22 mouse cellular contexts compared by ENCODE assay signal in genomic region chr6:90342343-90342742, GRCm38 (mm10). TPM values are rescaled to one million over a fixed set of nuclear protein-coding genes. Genes with fewer than 3 reads are reported as not detected.
"Had no signal": no experiment of that assay in that cellular context is flagged by ENCODE, and none has a peak within 500 bp of the region (broad histone marks: within the 10 kb centered on the region; RNA-seq: fewer than 3 reads in every experiment).

No protein-coding gene starts in this region.

- H3K27me3 ChIP-seq: kidney, embryonic 15.5 days; limb, embryonic 13.5 days; liver, embryonic 15.5 days; midbrain, embryonic 13.5 days; neural tube, embryonic 15.5 days had no signal

- H3K4me3 ChIP-seq: kidney, embryonic 15.5 days; limb, embryonic 13.5 days; liver, embryonic 15.5 days; midbrain, embryonic 13.5 days; neural tube, embryonic 15.5 days had no signal

- H3K27ac ChIP-seq: kidney, embryonic 15.5 days; limb, embryonic 13.5 days; liver, embryonic 15.5 days; midbrain, embryonic 13.5 days; neural tube, embryonic 15.5 days; stomach, postnatal 0 days had no signal

- ATAC-seq: lung, postnatal 0 days; midbrain, embryonic 13.5 days had no signal

- DNase-seq: kidney, postnatal 14 days; left cerebral cortex, postnatal 4 days; lung, adult 2 months; lung, postnatal 36 days; right cerebral cortex, postnatal 14 days; thymus, postnatal 4 days had no signal

- H3K4me2 ChIP-seq: kidney, embryonic 15.5 days; limb, embryonic 13.5 days; liver, embryonic 15.5 days; midbrain, embryonic 13.5 days; neural tube, embryonic 15.5 days had no signal

- H3K9me3 ChIP-seq: kidney, embryonic 15.5 days; limb, embryonic 13.5 days; liver, embryonic 15.5 days; midbrain, embryonic 13.5 days; neural tube, embryonic 15.5 days had no signal

- H3K4me1 ChIP-seq: limb, embryonic 13.5 days; liver, embryonic 15.5 days; midbrain, embryonic 13.5 days; neural tube, embryonic 15.5 days had no signal

- H3K36me3 ChIP-seq: kidney, embryonic 15.5 days; limb, embryonic 13.5 days; liver, embryonic 15.5 days; midbrain, embryonic 13.5 days; neural tube, embryonic 15.5 days had no signal

- H3K9ac ChIP-seq: kidney, embryonic 15.5 days; limb, embryonic 13.5 days; liver, embryonic 15.5 days; midbrain, embryonic 13.5 days; neural tube, embryonic 15.5 days had no signal

RNA-seq across cellular contexts. Expression of gene Uroc1, which starts 9.3 kb away (rescaled TPM):
- total RNA-seq: layer of hippocampus, adult 8-10 months; layer of hippocampus, postnatal 14 days; left cerebral cortex, adult 18-20 months; left cerebral cortex, postnatal 10 days; left cerebral cortex, postnatal 4 days; megakaryocyte progenitor cell, adult 5-6 weeks; midbrain, postnatal 0 days had no signal
- polyA plus RNA-seq: large intestine, adult 2 months; lung, postnatal 0 days; midbrain, embryonic 13.5 days; midbrain, postnatal 0 days; neural tube, embryonic 11.5 days; neural tube, embryonic 15.5 days had no signal

RNA-seq across cellular contexts. Expression of gene Chst13, which starts 17.4 kb away (rescaled TPM):
- total RNA-seq: layer of hippocampus, adult 8-10 months; layer of hippocampus, postnatal 14 days; left cerebral cortex, adult 18-20 months; left cerebral cortex, postnatal 10 days; left cerebral cortex, postnatal 4 days; midbrain, postnatal 0 days had no signal
- polyA plus RNA-seq: midbrain, embryonic 13.5 days; neural tube, embryonic 11.5 days had no signal

RNA-seq across cellular contexts. Expression of gene BC048671, which starts 41.3 kb away (rescaled TPM):
- total RNA-seq: layer of hippocampus, adult 8-10 months; layer of hippocampus, postnatal 14 days; left cerebral cortex, adult 18-20 months; left cerebral cortex, postnatal 10 days; left cerebral cortex, postnatal 4 days; liver, adult 2 months; megakaryocyte progenitor cell, adult 5-6 weeks; midbrain, postnatal 0 days had no signal
- polyA plus RNA-seq: kidney, embryonic 15.5 days; large intestine, adult 2 months; limb, embryonic 13.5 days; liver, adult 2 months; lung, adult 2 months; lung, postnatal 0 days; midbrain, embryonic 13.5 days; midbrain, postnatal 0 days; neural tube, embryonic 11.5 days; neural tube, embryonic 15.5 days had no signal
